Mouse (Mus musculus) olfactory bulb, adult 2 months (tissue): ENCODE measurements around the gene Mrps15. TPM values are rescaled to one million over a fixed set of nuclear protein-coding genes. Genes with fewer than 3 reads are reported as not detected.

ENCODE experiments used
- H3K27ac ChIP-seq: fragments of 200-500 bp; 2 replicates; pipeline ENCODE4 v1.5.1; 2012; ENCODE audit warnings: low read depth, low read length; ENCODE audit not compliant: insufficient read depth
- H3K4me1 ChIP-seq: fragments of 200-500 bp; 2 replicates; pipeline ENCODE4 v1.6.1; 2012; ENCODE audit warnings: low read length; ENCODE audit not compliant: control insufficient read depth, insufficient read depth
- H3K4me3 ChIP-seq: fragments of 200-500 bp; 2 replicates; pipeline ENCODE4 v1.5.1; 2012; ENCODE audit warnings: mild to moderate bottlenecking, low read depth, low read length, moderate library complexity; ENCODE audit not compliant: insufficient read depth
- CTCF ChIP-seq: fragments of 200-500 bp; IDR thresholded peaks from 2 replicates; pipeline ENCODE4 v1.5.1; 2012; ENCODE audit warnings: low read depth, mild to moderate bottlenecking, low read length, moderate library complexity; ENCODE audit not compliant: insufficient read depth
- POLR2A ChIP-seq: fragments of 200-500 bp; IDR thresholded peaks from 2 replicates; pipeline ENCODE4 v1.6.1; 2012; ENCODE audit warnings: mild to moderate bottlenecking, low read depth, low read length, moderate library complexity; ENCODE audit not compliant: insufficient read depth
- WGBS: fragments of 180-500 bp; shearing (Covaris S2); methylation state at CpG from one replicate; pipeline ENCODE4 v1.1.7; 2018; 5-methylcytosine and 5-hydroxymethylcytosine counted together
- polyA plus RNA-seq: library from polyadenylated mRNA; stranded (reverse); fragments of >200 nt; gene quantifications from 2 replicates; pipeline ENCODE4 v1.2.4, GENCODE M21; 2012; ENCODE audit warnings: low replicate concordance; ENCODE audit not compliant: missing spikeins, insufficient read depth, insufficient read length

The Mrps15 gene
- polyA plus RNA-seq, 1 experiment: not detected

DNA sequence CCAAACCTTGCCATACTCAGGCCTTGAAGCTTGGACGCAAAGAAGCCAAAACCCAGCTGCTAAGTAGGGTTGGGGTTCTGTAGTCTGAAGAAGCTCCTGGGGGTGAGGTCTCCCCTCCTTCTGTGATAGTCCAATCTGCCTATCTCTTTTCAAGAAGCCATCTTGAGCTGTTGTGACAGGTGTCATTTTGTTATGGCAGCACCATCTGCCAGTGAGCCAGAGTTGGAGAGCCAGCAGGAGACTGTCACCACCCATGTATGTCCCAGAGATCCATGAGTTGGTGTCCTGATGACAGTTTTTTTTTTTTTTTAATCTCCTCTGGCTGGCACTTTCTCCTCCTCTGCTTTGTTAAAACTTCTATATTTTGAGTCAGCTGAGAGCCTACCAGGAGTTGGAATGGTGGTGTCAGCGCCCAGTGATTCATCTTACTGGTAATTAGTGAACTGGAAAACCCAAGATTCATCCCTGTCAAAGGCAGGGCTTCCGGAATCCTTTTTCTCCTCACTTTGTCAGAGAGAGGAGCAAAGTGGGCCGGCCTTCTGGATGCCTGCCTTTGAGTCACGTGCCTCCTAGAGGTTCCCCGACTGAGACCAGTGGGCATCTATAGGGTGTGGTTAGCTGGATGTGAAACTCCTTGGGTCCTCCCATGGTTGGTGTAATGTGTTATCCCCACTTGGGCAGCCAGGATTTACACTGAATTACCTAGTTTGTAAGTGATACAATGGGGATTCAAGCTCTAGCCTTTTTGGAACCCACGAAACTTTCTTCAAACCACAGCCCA lies 55.5 kb downstream of the Mrps15 start:
- Histone ChIP-seq H3K4me1 (peaks cover 39% of the 10 kb centered on the region), H3K27ac (peak overlapping the region; percentile 99), H3K4me3 (no peak overlapping the region)
- 29% methylated on average over 7 of the region's 7 CpGs for WGBS
- no peak for TF ChIP-seq POLR2A
- no peak for TF ChIP-seq CTCF

DNA sequence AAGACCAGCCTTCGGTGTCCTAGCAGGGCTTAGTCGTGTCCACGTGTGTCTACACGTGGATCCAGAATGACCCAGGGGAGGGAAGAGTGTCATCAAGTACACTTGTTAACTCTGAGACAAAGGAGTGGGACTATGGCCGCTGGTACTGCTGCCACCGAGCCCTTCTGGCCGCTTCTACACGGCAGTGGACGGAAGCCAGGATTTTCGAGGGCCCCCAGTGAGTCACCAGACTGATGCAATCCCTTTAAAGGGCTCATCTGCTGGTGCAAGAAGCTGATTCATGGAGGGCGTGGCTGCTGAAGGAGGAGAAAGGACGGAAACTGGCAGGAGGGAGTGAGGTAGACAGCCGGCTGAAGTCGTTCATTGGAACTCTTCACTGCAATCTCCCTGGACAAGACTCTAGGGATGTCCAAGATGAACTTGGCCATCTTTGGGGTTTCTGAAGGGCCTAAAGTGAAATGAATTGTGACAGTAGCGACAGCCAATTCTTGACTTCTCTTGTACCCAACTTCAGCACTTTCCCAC lies 56.4 kb downstream of the Mrps15 start:
- Histone ChIP-seq H3K4me1 (peaks cover 39% of the 10 kb centered on the region), H3K27ac (peak overlapping the region; percentile 99), H3K4me3 (peak overlapping the region; percentile 32)
- WGBS: 1% methylated on average over 15 of the region's 15 CpGs
- no peak for TF ChIP-seq CTCF
- no peak for TF ChIP-seq POLR2A

DNA sequence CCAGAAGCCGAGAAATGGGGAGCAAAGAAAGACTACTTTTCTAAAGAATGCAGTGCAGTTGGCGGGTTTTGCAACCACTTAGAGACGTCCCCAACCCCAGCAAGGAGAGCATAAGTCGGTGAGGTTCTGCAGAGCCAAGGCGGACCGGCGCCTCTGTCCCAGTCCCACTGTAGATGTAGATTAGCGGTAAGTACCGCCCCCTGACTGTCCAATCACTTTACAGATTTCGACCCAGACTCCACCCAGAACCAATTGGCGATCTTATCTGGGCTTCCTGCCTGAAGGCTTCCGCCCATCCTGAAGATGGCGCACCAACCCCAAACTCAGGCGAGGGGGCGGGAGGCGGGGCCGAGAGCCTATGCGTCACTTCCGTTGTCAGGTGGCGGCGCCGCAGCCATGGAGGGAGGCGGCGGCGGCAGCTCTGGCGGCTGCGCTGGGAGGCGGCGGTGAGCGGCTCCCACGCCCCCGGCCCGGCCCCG lies 56.9 kb downstream of the Mrps15 start, which contains the start of gene Stk40:
Stk40 (plus strand) TSS at position 368 of the 479 bp plus-strand sequence.
- peak within 1 kb of the TSS; percentile 99 for H3K27ac ChIP-seq
- TF ChIP-seq CTCF (peak; percentile 36; the same call in 1 of the 2 replicates), POLR2A (peak; percentile 93)
- WGBS: 1% methylated on average over 33 of the region's 34 CpGs
- peaks cover 43% of the 10 kb centered on the region for H3K4me1 ChIP-seq
- H3K4me3 ChIP-seq: peak within 1 kb of the TSS; percentile 70

DNA sequence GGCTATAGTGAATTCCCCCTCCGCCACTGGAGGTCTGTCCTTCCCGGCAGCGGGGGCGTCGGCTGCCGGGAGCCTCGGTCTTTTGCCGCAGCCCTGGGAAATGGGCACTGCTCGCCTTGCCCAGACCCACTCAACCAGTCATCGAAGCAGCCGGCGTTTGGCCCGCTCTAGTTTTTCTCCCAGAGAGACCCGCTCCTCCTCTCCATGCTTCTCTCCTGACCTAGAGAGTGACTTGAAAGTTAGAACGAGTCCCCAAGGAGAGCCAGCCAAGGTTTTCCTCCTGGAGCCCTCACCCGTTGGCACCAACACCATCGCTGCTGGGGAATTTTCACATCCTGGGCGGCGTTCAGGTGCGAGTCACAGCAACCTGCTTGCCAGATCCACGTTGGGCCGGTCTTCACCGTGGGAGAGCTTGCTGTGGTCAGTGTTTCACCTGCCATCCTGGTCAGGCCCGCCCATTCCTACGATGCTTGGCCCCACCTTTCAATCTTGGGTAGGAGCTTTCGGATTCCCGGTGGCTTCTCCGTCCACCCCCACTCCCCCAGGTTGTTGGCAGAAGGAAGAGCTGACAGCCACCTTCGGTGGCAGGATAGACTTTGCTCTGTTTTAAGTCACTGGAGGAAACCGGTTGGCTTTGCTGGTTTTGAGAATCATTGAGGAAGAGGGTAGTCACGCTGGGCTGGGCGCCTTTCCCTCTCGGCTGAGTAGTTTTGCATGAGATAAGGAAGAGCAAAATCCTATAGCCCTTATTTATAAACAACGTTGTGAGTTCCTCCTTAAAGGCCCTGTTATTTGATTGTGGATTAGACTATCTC lies 57.7 kb downstream of the Mrps15 start:
- Histone ChIP-seq H3K4me1 (peaks cover 40% of the 10 kb centered on the region), H3K27ac (peak overlapping the region; percentile 58), H3K4me3 (peak overlapping the region; percentile 70)
- no peak for TF ChIP-seq CTCF
- TF ChIP-seq POLR2A: no peak
- 1% methylated on average over 34 of the region's 34 CpGs for WGBS

Other genes starting within 250 kb of the Mrps15 start
- not detected in 2 replicates for gene Csf3r, start 22.4 kb upstream of the Mrps15 start, polyA plus RNA-seq
- not detected in 2 replicates for gene Oscp1, start 11.6 kb downstream of the Mrps15 start, polyA plus RNA-seq
- gene Lsm10, start 49.7 kb downstream of the Mrps15 start, polyA plus RNA-seq: not detected in 2 replicates
- not detected in 2 replicates for gene Stk40, start 57.0 kb downstream of the Mrps15 start, polyA plus RNA-seq
- not detected in 2 replicates for gene Eva1b, start 100.8 kb downstream of the Mrps15 start, polyA plus RNA-seq
- gene Sh3d21, start 116.6 kb downstream of the Mrps15 start, polyA plus RNA-seq: not detected in 2 replicates
- 165 and 783 TPM in 2 replicates for gene Thrap3, start 155.8 kb downstream of the Mrps15 start, polyA plus RNA-seq
- 379 TPM in 1 of 2 replicates, not detected in the other for gene Map7d1, start 209.4 kb downstream of the Mrps15 start, polyA plus RNA-seq
- 342 TPM in 1 of 2 replicates, not detected in the other for gene Trappc3, start 215.4 kb downstream of the Mrps15 start, polyA plus RNA-seq
- not detected in 2 replicates for gene Col8a2, start 239.9 kb downstream of the Mrps15 start, polyA plus RNA-seq